Mouse (Mus musculus): ENCODE measurements around the gene Evi5l. TPM values are rescaled to one million over a fixed set of nuclear protein-coding genes. Genes with fewer than 3 reads are reported as not detected.

Gene Evi5l
- polyA plus RNA-seq, 1 experiment, result 75.3 TPM

DNA sequence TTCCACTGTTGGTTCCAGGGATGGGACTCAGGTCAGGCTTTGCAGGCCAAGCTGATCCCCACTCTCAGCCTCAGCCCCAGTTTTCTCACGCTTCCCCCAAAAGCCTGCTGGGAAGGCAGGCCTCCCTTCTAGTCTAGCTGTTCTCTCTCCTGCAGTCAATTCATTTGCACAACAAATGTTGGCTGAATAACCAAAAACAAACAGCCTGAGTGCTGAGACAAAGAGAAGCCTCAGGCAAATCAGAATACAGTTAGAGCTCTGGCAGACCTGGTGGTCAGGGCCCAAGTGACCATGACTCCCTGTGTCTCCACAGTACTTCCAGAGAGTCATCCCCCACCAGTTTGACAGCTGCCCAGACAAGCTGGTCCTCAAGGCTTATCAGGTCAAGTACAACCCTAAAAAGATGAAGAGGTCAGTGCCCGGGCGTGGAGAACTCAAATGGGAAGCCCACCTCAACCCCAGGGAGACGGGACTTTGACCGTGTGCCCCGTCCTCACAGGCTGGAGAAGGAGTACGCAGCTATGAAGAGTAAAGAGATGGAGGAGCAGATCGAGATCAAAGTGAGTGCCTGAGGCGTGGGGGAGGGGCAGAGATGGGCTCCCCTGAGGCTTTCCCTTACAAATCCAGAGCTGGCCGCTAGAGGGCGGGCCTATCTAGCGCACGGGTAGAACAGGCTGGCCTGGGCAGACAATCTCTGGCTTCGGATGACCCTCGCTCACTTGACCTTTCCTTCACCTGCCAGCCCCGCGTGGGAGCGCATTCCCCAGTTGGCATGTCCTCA, 26.6 kb downstream of the Evi5l start:
- Histone ChIP-seq H3K27ac (ENCODE audit: insufficient read depth, low read length) (peak overlapping the region; percentile 0; the same call in 1 of the 2 replicates), H3K4me1 (ENCODE audit: control insufficient read depth, insufficient read depth, low read length) (no peaks in the 10 kb centered on the region), H3K4me3 (ENCODE audit: insufficient read depth, low read length) (no peak overlapping the region)
- TF ChIP-seq POLR2A (IDR thresholded peaks at IDR 0.05; ENCODE audit: extremely low read depth, insufficient read depth, low read length), result no peak
- peak; percentile 73 for TF ChIP-seq CTCF (IDR thresholded peaks at IDR 0.05; ENCODE audit: extremely low read depth, insufficient read depth, low read length)

DNA sequence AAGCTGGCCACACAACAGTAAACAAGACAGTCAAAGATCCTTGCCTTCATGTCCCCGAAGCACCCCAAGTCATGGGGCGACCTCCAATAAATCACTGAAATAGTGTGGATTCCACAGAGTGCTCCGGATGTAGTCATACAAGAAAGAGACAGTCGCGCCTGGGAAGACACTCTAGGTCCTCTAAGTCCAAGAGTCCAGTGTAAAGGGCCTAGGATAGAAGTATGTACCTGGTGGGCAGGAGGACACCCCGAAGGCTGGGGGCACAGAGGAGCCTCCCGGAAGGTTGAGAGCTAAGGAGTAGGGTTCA, 27.2 kb downstream of the Evi5l start:
- no peak for TF ChIP-seq POLR2A (IDR thresholded peaks at IDR 0.05; ENCODE audit: extremely low read depth, insufficient read depth, low read length)
- TF ChIP-seq CTCF (IDR thresholded peaks at IDR 0.05; ENCODE audit: extremely low read depth, insufficient read depth, low read length), result no peak
- Histone ChIP-seq H3K4me1 (ENCODE audit: control insufficient read depth, insufficient read depth, low read length) (no peaks in the 10 kb centered on the region), H3K4me3 (ENCODE audit: insufficient read depth, low read length) (no peak overlapping the region), H3K27ac (ENCODE audit: insufficient read depth, low read length) (no peak overlapping the region)

DNA sequence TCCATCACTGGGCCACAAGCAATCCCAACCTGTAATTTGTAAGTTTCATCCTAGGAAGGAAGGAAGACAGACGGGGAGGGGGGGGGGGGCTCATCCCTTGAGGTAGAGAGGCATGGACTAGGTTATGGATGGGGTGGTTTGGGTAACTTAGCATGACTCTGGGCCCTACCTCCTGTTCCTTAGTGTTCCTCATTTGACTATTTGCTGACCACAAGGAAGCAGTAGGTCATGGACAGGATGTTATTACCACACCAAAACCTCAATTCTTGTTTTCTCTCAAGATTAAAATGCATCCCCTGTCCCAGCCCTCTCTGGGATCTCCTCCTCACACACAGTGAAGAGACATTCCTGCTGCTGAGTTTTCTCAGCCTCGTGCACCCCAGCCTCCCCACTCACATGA, 35.0 kb downstream of the Evi5l start:
- Histone ChIP-seq H3K27ac (ENCODE audit: insufficient read depth, low read length) (no peak overlapping the region), H3K4me1 (ENCODE audit: control insufficient read depth, insufficient read depth, low read length) (no peaks in the 10 kb centered on the region), H3K4me3 (ENCODE audit: insufficient read depth, low read length) (no peak overlapping the region)
- TF ChIP-seq POLR2A (IDR thresholded peaks at IDR 0.05; ENCODE audit: extremely low read depth, insufficient read depth, low read length), result no peak
- TF ChIP-seq CTCF (IDR thresholded peaks at IDR 0.05; ENCODE audit: extremely low read depth, insufficient read depth, low read length), result no peak

DNA sequence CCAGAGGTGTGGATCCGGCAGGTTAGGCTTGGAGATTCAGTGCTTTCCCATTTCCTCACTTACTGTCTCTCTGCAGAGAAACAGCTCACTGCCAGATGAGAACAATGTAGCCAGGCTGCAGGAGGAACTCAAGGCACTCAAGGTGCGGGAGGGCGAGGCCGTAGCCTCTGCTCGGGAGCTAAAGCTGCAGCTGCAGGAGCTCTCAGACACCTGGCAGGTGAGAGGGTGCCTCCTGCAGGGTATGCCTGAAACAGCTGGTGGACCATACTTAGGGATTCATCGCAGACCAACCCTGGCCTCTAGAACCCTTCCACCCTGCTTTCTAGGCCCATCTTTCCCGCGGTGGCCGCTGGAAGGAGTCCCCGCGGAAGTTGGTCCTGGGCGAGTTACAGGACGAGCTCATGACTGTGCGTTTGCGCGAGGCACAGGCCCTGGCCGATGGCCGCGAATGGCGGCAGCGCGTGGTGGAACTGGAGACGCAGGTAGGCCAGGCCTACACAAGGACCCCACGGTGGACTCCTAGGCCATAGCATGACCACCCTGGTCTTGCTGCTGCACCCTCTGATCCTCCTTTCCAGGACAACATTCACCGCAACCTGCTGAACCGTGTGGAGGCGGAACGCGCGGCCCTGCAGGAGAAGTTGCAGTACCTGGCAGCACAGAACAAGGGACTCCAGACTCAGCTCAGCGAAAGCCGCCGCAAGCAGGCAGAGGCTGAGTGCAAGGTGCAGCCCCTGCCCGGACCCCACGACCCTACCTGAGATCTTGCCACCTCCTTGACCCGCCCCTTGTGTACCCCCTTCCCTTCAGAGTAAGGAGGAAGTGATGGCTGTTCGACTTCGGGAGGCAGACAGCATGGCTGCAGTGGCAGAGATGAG, 39.1 kb downstream of the Evi5l start:
- 0 out of 2 replicates have a peak overlapping the region, but pooled peaks have one; percentile 17 for H3K27ac ChIP-seq (ENCODE audit: insufficient read depth, low read length)
- H3K4me1 ChIP-seq (ENCODE audit: control insufficient read depth, insufficient read depth, low read length), result no peaks in the 10 kb centered on the region
- no peak overlapping the region for H3K4me3 ChIP-seq (ENCODE audit: insufficient read depth, low read length)
- TF ChIP-seq POLR2A (IDR thresholded peaks at IDR 0.05; ENCODE audit: extremely low read depth, insufficient read depth, low read length), result no peak
- no peak for TF ChIP-seq CTCF (IDR thresholded peaks at IDR 0.05; ENCODE audit: extremely low read depth, insufficient read depth, low read length)

DNA sequence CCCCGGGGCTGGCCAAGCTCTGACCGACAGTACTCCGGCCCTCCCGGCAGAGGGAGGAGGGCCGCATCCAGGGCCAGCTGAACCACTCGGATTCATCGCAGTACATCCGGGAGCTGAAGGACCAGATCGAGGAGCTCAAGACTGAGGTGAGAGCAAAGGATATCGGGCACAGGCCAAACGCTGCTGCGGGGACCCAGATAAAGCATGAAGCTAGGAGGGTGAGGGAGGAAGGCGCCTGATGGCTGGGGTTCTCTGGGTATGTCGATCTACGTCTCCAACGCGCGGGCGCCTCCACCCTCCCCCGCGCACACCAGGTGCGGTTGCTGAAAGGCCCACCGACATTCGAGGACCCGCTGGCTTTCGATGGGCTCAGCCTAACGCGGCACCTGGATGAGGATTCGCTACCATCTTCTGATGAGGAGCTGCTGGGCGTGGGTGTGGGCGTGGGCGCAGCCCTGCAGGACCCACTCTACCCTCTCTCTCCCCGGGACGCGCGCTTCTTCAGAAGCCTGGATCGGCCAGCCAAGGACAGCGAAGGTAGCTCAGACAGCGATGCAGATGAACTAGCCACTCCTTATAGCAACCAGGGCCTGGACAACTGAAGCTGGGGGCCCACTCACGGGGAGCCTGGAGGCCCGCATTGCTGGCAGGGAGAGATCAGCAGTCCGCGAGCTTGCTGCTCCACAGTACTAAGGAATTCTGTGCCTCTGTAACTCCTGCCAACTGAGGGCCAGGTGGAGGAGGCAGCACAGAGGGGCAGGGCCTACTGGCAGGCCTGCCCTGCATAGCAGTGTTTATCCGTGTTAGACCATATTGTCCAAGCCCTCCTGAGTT, 40.0 kb downstream of the Evi5l start:
- H3K27ac ChIP-seq (ENCODE audit: insufficient read depth, low read length), result 0 out of 2 replicates have a peak overlapping the region, but pooled peaks have one; percentile 17
- H3K4me3 ChIP-seq (ENCODE audit: insufficient read depth, low read length), result no peak overlapping the region
- TF ChIP-seq POLR2A (IDR thresholded peaks at IDR 0.05; ENCODE audit: extremely low read depth, insufficient read depth, low read length), result no peak
- TF ChIP-seq CTCF (IDR thresholded peaks at IDR 0.05; ENCODE audit: extremely low read depth, insufficient read depth, low read length), result no peak
- no peaks in the 10 kb centered on the region for H3K4me1 ChIP-seq (ENCODE audit: control insufficient read depth, insufficient read depth, low read length)

DNA sequence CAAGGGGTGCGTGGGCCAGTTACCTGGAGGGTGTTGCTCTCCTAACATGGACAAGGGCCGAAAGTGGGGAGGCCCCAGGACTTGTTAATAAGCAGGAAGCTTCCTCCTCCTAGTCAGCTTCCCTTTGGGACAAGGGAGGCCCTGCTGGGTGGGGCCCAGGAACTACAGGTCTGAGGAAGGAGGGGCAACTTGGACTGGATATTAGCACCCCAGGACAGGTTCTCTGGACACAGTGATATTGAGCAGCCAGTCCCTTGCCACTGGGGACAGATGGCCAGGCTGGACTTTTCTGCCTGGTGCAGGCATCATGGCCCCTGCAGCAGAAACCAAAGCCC, 40.6 kb downstream of the Evi5l start:
- Histone ChIP-seq H3K27ac (ENCODE audit: insufficient read depth, low read length) (no peak overlapping the region), H3K4me3 (ENCODE audit: insufficient read depth, low read length) (no peak overlapping the region), H3K4me1 (ENCODE audit: control insufficient read depth, insufficient read depth, low read length) (no peaks in the 10 kb centered on the region)
- no peak for TF ChIP-seq CTCF (IDR thresholded peaks at IDR 0.05; ENCODE audit: extremely low read depth, insufficient read depth, low read length)
- no peak for TF ChIP-seq POLR2A (IDR thresholded peaks at IDR 0.05; ENCODE audit: extremely low read depth, insufficient read depth, low read length)

DNA sequence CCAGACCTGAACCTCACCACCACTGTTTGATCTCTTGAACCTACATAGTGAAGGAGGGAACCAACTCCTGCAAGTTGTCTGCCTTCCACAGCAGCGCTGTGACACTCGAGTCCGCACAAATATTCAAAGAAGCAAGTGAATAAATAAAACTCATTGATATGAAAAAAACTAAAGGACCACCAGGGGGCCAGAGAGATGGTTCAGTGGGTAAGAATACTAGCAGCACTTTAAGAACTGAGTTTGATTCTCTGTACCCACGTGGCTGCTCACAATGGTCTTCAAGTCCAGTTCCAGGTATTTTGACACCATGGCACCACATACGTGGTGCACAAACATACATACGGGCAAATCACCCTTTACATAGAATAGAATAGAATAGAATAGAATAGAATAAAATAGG, 44.7 kb downstream of the Evi5l start:
- Histone ChIP-seq H3K4me1 (ENCODE audit: control insufficient read depth, insufficient read depth, low read length) (no peaks in the 10 kb centered on the region; the same call in 1 of the 2 replicates), H3K4me3 (ENCODE audit: insufficient read depth, low read length) (no peak overlapping the region), H3K27ac (ENCODE audit: insufficient read depth, low read length) (no peak overlapping the region)
- TF ChIP-seq CTCF (IDR thresholded peaks at IDR 0.05; ENCODE audit: extremely low read depth, insufficient read depth, low read length), result no peak
- no peak for TF ChIP-seq POLR2A (IDR thresholded peaks at IDR 0.05; ENCODE audit: extremely low read depth, insufficient read depth, low read length)

DNA sequence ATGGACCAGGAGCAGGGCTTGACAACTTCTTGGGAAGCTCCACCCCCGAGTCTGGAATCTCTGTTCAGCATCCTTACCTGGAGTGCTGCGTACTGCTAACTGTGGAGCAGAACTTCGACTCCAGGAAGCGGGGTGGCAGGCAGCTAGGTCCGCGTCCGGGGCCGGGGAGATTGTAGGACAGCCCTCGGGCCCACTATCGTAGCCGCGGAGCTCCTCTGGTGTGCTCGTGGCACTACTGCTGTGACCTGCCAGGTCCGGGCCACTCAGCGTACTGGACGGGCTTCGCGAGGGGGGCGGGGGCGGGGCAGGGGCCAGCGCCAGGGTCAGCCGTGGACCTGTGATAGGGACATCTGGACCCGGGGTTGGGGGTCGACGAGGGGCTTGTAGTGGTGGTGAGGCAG, 46.4 kb downstream of the Evi5l start:
- Histone ChIP-seq H3K4me1 (ENCODE audit: control insufficient read depth, insufficient read depth, low read length) (no peaks in the 10 kb centered on the region; the same call in 1 of the 2 replicates), H3K4me3 (ENCODE audit: insufficient read depth, low read length) (peak overlapping the region; percentile 21; the same call in 1 of the 2 replicates), H3K27ac (ENCODE audit: insufficient read depth, low read length) (no peak overlapping the region)
- no peak for TF ChIP-seq POLR2A (IDR thresholded peaks at IDR 0.05; ENCODE audit: extremely low read depth, insufficient read depth, low read length)
- TF ChIP-seq CTCF (IDR thresholded peaks at IDR 0.05; ENCODE audit: extremely low read depth, insufficient read depth, low read length), result no peak

All from cortical plate, adult 2 months (tissue).